Mouse (Mus musculus) cerebellum, adult 18-20 months (tissue): ENCODE results near the gene Nfx1.

Experiments used
- DNase-seq, 2 experiments: peaks; one replicate each; pipeline ENCODE4 v3.0.0; 2021

Gene Nfx1

DNA sequence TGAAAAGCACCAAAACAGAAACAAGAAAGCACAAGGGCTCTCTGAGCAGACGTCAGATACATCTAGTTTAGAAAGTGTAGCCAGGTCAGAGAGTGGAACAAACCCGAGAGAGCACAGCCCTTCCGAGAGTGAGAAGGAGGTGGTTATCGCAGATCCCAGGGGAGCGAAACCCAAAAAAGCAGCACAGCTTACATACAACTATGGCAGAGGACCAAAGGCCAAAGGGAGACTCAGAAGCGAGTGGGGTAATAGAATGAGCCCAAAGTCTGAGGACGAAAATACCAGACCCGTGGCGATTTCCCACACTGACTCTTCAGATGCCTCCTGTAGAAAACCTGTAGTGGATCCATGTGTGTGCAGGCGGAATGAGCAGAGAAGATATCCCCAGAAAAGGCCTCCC lies 5.9 kb downstream of the Nfx1 start:
- DNase-seq, result no peak

GRCm38 (mm10) chr4:40979430-40979829 lies 8.7 kb downstream of the Nfx1 start:
- DNase-seq, result no peak

- DNase-seq, result no peak
These were observed 11.8 kb downstream of the Nfx1 start for GRCm38 (mm10) chr4:40982486-40982885.

GRCm38 (mm10) chr4:40983686-40984085 lies 13.0 kb downstream of the Nfx1 start:
- DNase-seq, result no peak

DNA sequence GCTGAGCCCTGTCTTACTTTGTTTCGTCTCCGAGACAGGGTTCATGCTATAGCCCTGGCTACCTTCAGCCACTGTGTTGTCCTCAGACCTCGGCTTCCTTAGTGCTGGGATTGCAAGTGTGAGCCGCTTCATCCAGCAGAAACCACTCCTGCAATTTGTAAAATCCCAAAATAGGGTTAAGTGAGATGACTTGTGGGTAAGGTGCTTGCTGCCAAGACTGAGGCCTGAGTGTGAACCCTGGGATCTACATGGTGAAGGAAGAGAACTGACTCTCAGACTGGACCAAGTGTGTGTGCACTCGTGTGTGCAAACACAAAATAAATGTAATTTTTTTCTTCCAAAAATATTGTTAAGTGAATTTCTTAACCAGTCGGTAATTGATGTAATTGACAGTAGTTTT lies 18.9 kb downstream of the Nfx1 start:
- DNase-seq, result no peak

DNA sequence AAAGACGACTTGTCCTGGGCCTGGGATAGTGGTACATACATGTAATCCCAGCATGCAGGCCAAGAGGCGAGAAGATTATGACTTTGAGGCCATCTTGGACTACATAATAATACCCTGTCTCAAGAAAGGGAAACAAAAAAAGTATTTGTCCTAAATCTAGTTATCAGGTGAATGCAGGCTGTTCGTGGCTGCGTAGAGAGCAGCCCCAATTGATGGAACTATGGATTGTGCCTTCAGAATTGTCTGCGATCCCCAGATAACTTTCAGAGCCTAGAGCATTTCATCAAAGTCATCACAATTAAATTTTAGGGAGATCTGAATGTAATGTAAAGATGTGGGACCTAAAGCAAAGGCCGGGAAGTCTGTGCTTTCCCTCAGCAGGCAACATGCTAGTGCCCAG lies 25.6 kb downstream of the Nfx1 start:
- no peak for DNase-seq

DNA sequence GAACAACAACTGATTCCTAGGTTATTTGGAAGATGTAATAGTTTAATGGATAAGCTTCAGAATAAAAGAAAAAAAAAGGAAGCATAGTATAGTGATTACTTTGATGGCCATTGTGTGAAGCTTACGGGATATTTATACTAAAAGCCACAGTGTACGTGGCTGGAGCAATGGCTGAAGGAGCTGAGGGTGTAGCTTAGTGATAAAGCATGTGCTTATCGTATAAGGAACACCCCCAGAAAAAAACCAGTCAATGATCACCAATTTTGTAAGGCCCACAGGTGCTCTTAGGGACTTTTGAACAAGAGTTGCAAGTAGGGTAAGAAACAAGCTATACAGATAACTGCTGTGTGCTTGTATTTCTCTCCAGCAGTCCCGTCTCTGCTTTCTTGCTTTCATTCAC lies 27.2 kb downstream of the Nfx1 start:
- DNase-seq, result no peak

DNA sequence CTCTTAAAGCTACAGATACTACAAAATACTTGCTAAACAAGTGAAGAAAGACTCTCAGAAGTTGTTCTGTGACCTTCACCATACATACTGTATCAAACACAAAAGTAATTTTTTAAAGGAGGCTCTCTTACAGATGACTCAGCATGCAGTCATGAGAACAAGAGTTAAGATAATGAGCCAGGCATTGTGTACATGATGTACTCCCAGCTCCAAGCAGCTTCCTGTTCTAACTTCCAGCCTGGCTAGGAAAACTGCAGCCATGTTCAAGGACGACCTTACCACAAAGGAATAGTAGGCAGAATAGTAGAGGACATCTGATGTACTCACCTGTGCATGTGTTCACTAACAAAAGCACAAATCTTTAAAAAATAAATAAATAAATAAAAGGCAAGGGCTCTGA lies 29.6 kb downstream of the Nfx1 start:
- DNase-seq, result no peak

GRCm38 (mm10) chr4:41000842-41001639 lies 30.3 kb downstream of the Nfx1 start:
- DNase-seq, result no peak

DNA sequence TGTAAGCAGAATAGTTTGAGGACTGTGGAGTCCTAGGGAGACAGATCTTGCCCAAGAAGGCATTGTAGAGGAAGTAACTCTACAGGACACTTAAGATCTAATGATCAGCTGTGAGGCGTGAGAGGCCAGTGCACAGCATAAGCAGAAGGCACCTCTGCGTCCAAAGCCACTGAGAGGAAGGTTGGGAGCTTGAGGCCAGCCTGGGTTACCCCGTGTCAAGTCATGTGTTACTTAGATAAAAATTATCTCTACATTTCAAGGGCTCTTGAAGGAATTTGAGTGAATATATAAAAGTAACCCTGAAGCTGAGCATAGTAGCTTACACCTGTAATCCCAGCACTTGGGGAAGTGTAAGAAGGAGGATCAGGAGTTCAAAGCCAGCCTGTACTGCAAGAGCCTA lies 42.6 kb downstream of the Nfx1 start:
- DNase-seq, result no peak

DNA sequence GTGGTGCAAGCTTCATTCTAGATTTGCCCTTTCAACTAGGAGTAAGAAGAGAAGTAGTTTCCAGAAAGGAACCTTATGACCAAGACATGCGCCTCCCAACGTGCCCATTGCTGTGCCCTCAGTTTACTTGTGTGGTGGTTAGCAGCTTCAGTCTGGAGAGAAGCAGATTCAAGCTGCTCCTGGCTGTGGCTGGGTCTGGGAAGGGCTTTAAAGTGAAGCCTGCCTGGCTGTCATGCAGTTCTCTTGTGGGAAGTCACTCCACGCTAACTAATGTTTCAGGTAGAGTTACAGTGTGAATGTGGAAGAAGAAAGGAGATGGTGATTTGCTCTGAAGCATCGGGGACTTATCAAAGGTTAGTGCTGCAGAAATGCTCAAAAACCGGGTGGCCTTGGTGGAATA lies 45.1 kb downstream of the Nfx1 start:
- DNase-seq, result no peak

GRCm38 (mm10) chr4:41021094-41021493 lies 50.4 kb downstream of the Nfx1 start:
- DNase-seq, result no peak

- no peak for DNase-seq
These were observed 55.5 kb downstream of the Nfx1 start for GRCm38 (mm10) chr4:41026086-41026787.

- DNase-seq, result no peak
These were observed 57.2 kb downstream of the Nfx1 start for GRCm38 (mm10) chr4:41027872-41028271.

GRCm38 (mm10) chr4:41028272-41028671 lies 57.6 kb downstream of the Nfx1 start:
- no peak for DNase-seq

GRCm38 (mm10) chr4:41029372-41029771 lies 58.7 kb downstream of the Nfx1 start:
- no peak for DNase-seq

DNA sequence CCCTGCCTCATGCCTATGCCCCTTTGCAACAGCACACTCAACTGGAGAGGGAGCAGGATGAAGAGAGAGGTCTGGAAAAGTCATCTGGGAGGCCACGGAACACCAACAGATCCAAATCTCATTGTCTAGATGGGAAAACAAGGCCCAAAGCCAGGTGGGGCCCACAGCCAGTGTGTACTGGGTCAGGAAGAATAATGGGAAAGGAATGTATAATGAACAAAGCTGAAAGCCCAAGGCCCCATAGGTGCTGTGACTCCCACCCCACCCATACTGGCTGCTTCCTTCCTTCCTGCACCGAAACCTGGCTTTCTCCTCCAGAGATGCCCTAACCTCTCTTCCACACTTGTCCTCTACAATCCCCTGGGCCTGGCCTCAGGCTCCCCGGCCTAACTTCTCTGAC lies 60.5 kb downstream of the Nfx1 start:
- DNase-seq, result no peak

DNA sequence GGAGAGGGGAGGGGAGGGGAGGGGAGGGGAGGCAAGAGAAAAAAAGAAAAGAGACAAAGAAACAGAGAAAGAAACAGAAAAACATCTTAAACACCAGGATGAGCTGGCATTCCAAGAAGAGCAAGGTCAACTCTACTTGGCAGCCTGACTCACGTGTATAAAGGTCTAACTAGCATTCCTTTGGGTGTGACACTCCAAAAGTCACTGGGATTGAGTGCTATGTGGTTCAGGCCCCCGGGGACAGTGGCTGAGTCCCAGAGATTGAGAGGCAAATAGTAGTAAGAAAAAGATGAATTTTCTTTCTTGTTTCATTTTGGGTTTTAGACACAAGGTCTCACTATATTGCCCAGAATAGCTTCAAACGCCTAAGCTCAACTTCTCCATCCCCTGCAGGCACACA lies 67.2 kb downstream of the Nfx1 start:
- DNase-seq, result no peak

- DNase-seq, result no peak
These were observed 70.3 kb downstream of the Nfx1 start for GRCm38 (mm10) chr4:41040983-41041382.

DNA sequence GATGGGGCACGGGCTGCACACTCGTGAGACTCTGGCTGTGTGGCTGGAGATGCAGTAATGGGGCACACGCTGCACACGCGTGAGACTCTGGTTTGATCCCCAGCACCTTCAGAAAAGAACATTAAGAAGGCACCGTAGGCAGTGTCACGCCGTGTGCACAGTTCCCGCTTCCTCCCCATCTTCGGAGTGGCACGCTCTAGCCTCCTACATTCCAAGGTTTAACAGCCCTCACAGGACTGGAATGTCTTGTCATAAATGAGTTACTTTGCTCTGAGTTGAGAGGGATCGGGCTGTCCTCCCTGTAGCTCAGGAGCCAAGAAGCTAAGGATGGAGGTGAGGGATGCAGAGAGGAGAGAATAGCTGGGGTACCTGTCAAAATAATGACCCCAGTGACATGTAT lies 72.2 kb downstream of the Nfx1 start:
- DNase-seq, result no peak

DNA sequence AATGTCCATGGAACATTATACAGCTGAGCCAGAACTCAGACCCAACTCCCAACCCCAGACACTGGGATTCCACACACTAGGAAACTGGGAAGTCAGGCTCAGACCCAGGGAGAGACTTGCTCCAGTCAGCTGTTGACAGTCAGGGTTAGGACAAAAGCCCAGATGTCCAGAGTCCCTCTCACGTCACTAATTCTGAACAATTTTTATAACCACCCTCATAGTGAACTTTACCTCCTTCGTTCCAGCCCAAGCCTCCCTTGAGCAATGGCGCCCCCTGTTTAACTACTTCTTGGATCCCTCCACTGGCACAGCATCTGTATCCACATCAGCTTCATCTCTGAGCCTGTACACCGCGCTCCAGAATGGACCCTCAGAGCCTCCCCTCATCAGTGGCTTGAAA lies 73.3 kb downstream of the Nfx1 start:
- no peak for DNase-seq

DNA sequence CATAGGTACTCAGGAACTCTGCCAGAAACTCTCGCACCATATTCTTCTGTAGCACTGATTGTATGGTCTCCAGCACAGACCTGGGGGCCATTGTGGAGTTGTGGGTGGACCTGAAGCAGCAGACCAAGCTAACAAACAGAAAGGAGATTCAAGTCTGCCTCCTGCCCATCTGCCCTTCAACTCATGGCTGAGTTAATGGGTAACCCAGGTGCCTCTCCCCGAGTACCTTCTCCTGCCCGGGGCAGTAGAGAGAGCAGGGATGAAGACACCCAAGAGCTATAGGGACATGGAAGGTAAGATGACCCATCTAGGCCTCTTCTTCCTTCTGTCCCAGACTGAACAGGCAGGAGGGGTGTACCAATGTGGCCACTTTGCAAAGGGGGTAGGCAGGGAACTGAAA lies 74.6 kb downstream of the Nfx1 start:
- no peak for DNase-seq

- DNase-seq, result no peak
These were observed 75.6 kb downstream of the Nfx1 start for GRCm38 (mm10) chr4:41046254-41046795.

GRCm38 (mm10) chr4:41047524-41048271 lies 77.0 kb downstream of the Nfx1 start, which contains the start of gene Aqp7:
Gene Aqp7, minus strand, starts transcription at chr4:41048139.
- DNase-seq, result no peak
